Mouse (Mus musculus) kidney, adult 2 months (tissue): ENCODE data around the gene Vps18. TPM values are rescaled to one million over a fixed set of nuclear protein-coding genes. Genes with fewer than 3 reads are reported as not detected.

Experiments
- DNase-seq: peaks from one replicate; pipeline ENCODE4 v3.0.0; 2021
- H3K27ac ChIP-seq: fragments of 200-500 bp; 2 replicates; pipeline ENCODE4 v1.5.1; 2012; ENCODE audit warnings: low read depth, low read length, control low read depth, inconsistent platforms; ENCODE audit not compliant: insufficient read depth
- H3K27me3 ChIP-seq: fragments of 200-500 bp; replicated peaks from 2 replicates; pipeline ENCODE4 v1.6.1; 2012; ENCODE audit warnings: mild to moderate bottlenecking, moderate library complexity, low read length, inconsistent platforms; ENCODE audit not compliant: control insufficient read depth, insufficient read depth
- H3K36me3 ChIP-seq: fragments of 200-500 bp; 2 replicates; pipeline ENCODE4 v1.6.1; 2012; ENCODE audit warnings: mild to moderate bottlenecking, moderate library complexity, low read length, inconsistent platforms; ENCODE audit not compliant: control insufficient read depth, insufficient read depth
- H3K4me1 ChIP-seq: fragments of 200-500 bp; 2 replicates; pipeline ENCODE4 v1.6.1; 2011; ENCODE audit warnings: low read length; ENCODE audit not compliant: control insufficient read depth, insufficient read depth
- H3K4me3 ChIP-seq: fragments of 200-500 bp; 2 replicates; pipeline ENCODE4 v1.5.1; 2011; ENCODE audit warnings: mild to moderate bottlenecking, low read depth, low read length, control low read depth; ENCODE audit not compliant: insufficient read depth
- CTCF ChIP-seq: fragments of 200-500 bp; conservative IDR thresholded peaks from 2 replicates; pipeline ENCODE4 v1.5.1; 2011; ENCODE audit warnings: low read depth, mild to moderate bottlenecking, control low read depth, low read length, moderate library complexity, mixed read lengths; ENCODE audit not compliant: insufficient read depth, insufficient read length
- POLR2A ChIP-seq: fragments of 200-500 bp; IDR thresholded peaks from one replicate; pipeline ENCODE4 v1.6.1; 2011; ENCODE audit warnings: low read depth, low read length, control low read depth
- WGBS: fragments of 180-500 bp; shearing (Covaris S2); methylation state at CpG from one replicate; pipeline ENCODE4 v1.1.7; 2018; 5-methylcytosine and 5-hydroxymethylcytosine counted together
- polyA plus RNA-seq: library from polyadenylated mRNA; depleted of rRNA; stranded (reverse); fragments of >200 nt; gene quantifications from 2 replicates; pipeline ENCODE4 v1.2.3, GENCODE M21; 2012

Gene Vps18
- polyA plus RNA-seq, 1 experiment, result 24.0 TPM

- Histone ChIP-seq H3K27me3 (no peaks in the 10 kb centered on the region), H3K4me3 (no peak overlapping the region), H3K36me3 (no peaks in the 10 kb centered on the region), H3K27ac (peak overlapping the region; percentile 9; the same call in 1 of the 2 replicates), H3K4me1 (peaks cover 16% of the 10 kb centered on the region; the same call in 1 of the 2 replicates)
- no peak for DNase-seq
- WGBS, result 46% methylated on average over 5 of the region's 5 CpGs
- TF ChIP-seq POLR2A, result no peak
- TF ChIP-seq CTCF, result no peak
Observed at GRCm38 (mm10) chr2:119250377-119250776, 38.2 kb upstream of the Vps18 start.

DNA sequence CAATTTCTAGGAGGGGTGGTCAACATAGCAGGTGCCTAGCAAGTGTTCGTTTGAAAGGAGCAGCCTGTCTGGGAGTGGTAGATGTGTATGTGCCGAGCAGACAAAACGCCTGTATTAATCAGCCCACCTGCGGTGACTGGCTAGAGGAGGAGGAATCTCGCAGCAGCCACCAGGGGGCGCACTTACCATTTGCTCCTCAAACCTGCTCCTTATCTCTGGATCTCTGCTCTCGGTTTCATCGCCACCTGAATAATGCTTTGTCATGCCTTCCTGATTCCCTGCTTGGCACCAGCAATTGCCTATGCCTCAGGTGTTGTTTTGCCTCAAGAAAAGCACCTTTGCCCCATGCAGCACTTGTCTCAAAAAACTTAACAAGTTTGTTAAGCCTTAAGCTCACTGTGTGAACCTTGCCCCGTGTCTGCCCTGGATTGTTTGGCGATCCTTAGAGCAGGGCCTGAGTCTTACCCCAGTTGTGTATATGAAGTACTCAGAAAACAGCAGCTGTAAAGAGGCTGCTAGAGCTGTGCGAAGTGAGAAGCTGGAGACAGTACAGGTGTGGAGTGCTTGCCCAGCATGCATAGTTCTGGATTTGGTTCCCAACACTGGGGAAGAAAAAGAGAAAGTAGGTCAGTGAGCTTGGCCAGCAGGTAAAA lies 37.6 kb upstream of the Vps18 start:
- Histone ChIP-seq H3K27ac (peak overlapping the region; percentile 72), H3K36me3 (no peaks in the 10 kb centered on the region), H3K4me1 (peaks cover 16% of the 10 kb centered on the region; the same call in 1 of the 2 replicates), H3K27me3 (no peaks in the 10 kb centered on the region), H3K4me3 (no peak overlapping the region)
- WGBS, result 7% methylated on average over 11 of the region's 11 CpGs
- peak; percentile 94 for DNase-seq
- TF ChIP-seq CTCF (peak; percentile 95), POLR2A (no peak)

DNA sequence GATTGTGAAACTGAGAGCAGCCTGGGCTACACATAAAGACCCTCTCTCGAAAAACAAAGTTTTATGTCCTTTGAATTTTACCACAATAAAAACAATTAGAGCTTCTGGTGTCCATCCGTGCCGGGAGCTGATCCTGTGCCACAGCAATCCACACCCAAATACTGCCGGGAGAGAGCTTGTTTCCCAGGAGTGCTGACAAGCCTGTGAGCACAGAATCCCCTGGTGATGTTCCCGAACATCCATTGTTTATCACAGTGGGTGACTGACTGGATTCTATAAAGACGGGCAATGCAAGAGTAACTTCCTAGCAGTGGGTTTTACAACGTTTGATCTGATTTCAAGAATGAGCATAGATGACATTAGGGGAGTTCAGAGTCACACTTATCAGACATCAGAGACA lies 33.6 kb upstream of the Vps18 start:
- Histone ChIP-seq H3K27me3 (no peaks in the 10 kb centered on the region), H3K4me1 (peaks cover 11% of the 10 kb centered on the region; the same call in 1 of the 2 replicates), H3K27ac (no peak overlapping the region), H3K36me3 (no peaks in the 10 kb centered on the region), H3K4me3 (no peak overlapping the region)
- WGBS, result 27% methylated on average over 7 of the region's 7 CpGs
- TF ChIP-seq CTCF (no peak), POLR2A (no peak)
- no peak for DNase-seq

DNA sequence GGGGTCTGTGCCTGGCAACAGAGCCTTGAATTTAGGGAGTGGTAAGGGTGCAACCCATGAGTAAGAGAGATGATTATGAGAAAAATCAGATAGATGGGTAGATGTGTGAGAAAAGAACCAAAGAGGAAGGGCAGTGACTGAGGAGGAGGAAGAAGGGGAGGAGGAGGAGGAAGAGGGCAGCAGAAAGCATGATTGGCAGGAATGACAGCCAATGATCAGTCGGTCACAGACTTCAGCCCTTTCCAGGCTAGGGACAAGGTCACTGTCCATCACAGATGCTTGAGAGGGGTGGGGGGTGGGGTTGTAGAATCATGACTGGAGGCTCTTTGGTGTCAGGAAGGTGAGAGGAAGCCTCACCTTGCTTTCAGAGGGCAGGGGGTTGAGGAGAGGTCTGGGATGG lies 28.0 kb upstream of the Vps18 start:
- WGBS, result 77% methylated on average over 1 of the region's 1 CpGs
- no peak overlapping the region for H3K4me3 ChIP-seq
- peaks cover 9% of the 10 kb centered on the region for H3K4me1 ChIP-seq
- H3K36me3 ChIP-seq, result no peaks in the 10 kb centered on the region
- no peaks in the 10 kb centered on the region for H3K27me3 ChIP-seq
- TF ChIP-seq POLR2A (no peak), CTCF (no peak)
- H3K27ac ChIP-seq, result no peak overlapping the region
- no peak for DNase-seq

DNA sequence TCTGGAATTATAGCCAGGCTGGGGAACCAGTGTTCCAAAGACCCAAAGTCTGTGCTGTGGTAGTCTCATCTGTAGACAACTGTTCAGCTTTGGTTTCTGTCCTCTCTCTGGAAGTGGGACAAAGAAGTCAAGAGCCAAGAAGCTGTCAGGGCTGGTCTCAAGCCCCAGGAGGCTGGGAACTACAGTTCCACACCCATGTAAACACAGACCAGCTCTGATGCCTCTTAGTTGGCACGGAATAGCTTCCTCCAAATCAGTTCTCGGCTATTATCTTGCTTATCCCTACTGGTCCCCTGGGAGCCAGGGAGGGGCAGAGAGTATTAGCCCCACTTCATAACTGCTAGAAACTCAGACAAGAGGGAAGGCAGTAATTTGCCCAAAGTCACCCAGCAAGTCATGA lies 27.2 kb upstream of the Vps18 start:
- H3K27me3 ChIP-seq, result no peaks in the 10 kb centered on the region
- no peak overlapping the region for H3K4me3 ChIP-seq
- H3K36me3 ChIP-seq, result no peaks in the 10 kb centered on the region
- no peak overlapping the region for H3K27ac ChIP-seq
- no peak for TF ChIP-seq CTCF
- TF ChIP-seq POLR2A, result no peak
- DNase-seq, result no peak
- WGBS, result 75% methylated on average over 2 of the region's 2 CpGs
- peaks cover 9% of the 10 kb centered on the region for H3K4me1 ChIP-seq

DNA sequence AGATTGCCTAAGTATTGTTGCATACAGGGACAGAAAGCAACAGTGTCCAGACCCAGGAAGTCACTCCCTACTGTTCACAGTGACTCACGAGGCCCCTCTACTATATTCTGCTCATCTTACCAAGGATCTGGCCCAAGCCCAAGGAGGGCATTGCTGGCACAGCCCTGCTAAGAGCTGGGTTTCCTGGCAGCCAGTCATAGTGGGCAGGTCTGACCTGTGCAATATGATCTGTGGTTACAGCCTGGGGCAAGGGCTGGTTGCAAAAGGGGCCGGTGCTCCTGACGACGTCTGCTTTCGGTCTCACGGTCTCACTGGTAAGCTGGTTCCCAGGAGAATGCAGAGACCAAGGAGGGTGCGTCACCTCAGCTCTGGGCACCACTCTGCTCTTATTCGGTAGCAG lies 25.6 kb upstream of the Vps18 start:
- DNase-seq, result peak; percentile 84
- H3K27ac ChIP-seq, result no peak overlapping the region
- WGBS, result 9% methylated on average over 8 of the region's 8 CpGs
- no peak for TF ChIP-seq POLR2A
- no peak for TF ChIP-seq CTCF
- peak overlapping the region; percentile 11; the same call in 1 of the 2 replicates for H3K4me3 ChIP-seq
- H3K27me3 ChIP-seq, result no peaks in the 10 kb centered on the region
- H3K36me3 ChIP-seq, result no peaks in the 10 kb centered on the region
- peaks cover 9% of the 10 kb centered on the region for H3K4me1 ChIP-seq

DNA sequence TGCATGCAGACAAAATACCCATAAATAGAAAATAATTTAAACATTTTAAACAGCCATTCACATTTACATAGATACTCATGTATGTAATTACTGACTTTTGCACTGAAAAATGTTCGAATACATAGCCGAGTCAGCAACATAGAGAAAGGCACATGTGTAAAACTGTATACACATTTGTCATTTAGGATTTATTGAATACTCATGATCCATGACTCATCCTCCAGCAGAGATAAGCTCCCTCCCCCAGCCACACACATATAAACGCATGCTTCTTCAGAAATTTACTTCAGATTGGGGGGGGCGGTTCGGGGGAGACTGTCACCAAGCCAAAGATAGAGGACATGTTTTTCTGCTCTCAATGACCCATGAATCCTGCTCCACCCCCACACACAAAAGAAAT lies 24.7 kb upstream of the Vps18 start:
- 69% methylated on average over 5 of the region's 5 CpGs for WGBS
- peaks cover 9% of the 10 kb centered on the region for H3K4me1 ChIP-seq
- no peak for TF ChIP-seq POLR2A
- TF ChIP-seq CTCF, result no peak
- no peaks in the 10 kb centered on the region for H3K36me3 ChIP-seq
- DNase-seq, result no peak
- no peaks in the 10 kb centered on the region for H3K27me3 ChIP-seq
- H3K27ac ChIP-seq, result no peak overlapping the region
- no peak overlapping the region for H3K4me3 ChIP-seq

DNA sequence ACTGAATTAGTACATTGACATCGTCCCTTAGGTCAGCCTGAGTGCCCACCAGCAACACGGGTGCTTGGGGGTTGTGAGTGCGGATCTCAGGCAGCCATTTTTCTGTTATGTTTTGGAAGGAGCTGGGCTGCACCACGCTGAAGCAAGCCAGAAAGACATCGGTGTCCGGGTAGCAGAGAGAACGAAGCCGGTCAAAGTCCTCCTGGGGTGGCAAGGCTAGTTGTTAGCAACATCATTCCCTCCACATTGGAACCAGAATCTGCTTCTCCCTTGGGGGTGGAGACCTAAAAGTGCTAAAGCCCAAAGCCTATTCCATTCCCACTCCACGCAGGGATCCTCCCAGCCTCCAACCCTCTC lies 18.3 kb upstream of the Vps18 start:
- peak; percentile 73 for DNase-seq
- Histone ChIP-seq H3K27ac (no peak overlapping the region), H3K4me3 (peak overlapping the region; percentile 58), H3K36me3 (no peaks in the 10 kb centered on the region), H3K27me3 (no peaks in the 10 kb centered on the region), H3K4me1 (peaks cover 2% of the 10 kb centered on the region; the same call in 1 of the 2 replicates)
- 57% methylated on average over 9 of the region's 9 CpGs for WGBS
- TF ChIP-seq POLR2A (no peak), CTCF (no peak)
